Mouse (Mus musculus) spleen, adult 18-20 months (tissue): Measurements from ENCODE around the gene Rcl1.

ENCODE experiments used
- DNase-seq, 2 experiments: peaks; one replicate each; pipeline ENCODE4 v3.0.0; 2022; ENCODE audit warnings: mixed read lengths in 2 of 2

The Rcl1 gene

GRCm38 (mm10) chr19:29113746-29114649, 12.8 kb downstream of the Rcl1 start:
- no peak for DNase-seq

GRCm38 (mm10) chr19:29116796-29117195, 15.6 kb downstream of the Rcl1 start:
- DNase-seq = no peak

GRCm38 (mm10) chr19:29118196-29118595, 17.0 kb downstream of the Rcl1 start:
- no peak for DNase-seq

DNA sequence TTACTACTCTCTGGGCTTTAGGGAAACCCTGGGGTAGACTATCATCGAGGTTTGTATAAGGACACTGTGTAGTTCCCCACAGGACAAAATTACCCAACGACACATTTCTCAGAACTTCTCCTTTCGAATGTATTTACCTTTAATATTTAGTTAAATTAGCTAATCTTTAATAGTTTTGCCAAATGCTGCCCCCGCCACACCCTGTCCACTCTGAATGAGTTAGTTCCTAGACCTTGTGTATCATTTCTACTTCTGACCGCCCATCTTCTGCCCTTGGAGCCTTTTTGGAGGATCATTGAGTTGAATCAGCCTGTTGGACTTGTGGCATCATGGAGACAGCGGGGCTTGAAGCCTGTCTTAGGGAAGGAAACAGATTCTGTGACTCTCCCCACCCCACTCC, 19.1 kb downstream of the Rcl1 start:
- no peak for DNase-seq

- no peak for DNase-seq
Observed at GRCm38 (mm10) chr19:29121394-29121793, 20.2 kb downstream of the Rcl1 start.

GRCm38 (mm10) chr19:29124886-29125585, 23.9 kb downstream of the Rcl1 start:
- no peak for DNase-seq

GRCm38 (mm10) chr19:29126347-29127015, 25.3 kb downstream of the Rcl1 start:
- no peak for DNase-seq

GRCm38 (mm10) chr19:29127331-29127730, 26.2 kb downstream of the Rcl1 start:
- DNase-seq = no peak

GRCm38 (mm10) chr19:29128217-29128616, 27.0 kb downstream of the Rcl1 start:
- DNase-seq = no peak

DNA sequence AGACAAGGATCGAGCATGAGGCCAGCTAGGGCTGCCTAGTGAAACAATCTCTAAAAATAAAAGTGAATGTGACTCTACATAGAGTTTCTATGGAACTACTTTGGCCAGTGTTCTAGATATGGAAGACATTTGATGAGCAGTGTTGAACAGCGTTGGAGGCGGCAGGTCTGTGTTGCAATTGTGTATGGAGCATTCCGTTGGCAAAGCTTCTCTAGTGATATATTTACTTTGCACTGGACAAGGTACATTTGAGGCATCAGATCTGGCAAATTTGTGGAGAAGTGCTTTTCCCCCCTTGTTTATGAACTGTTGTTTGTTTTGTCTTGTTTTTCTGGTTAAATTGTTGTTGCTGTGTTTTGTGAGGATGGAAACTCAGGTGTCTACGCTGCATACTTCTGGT, 28.4 kb downstream of the Rcl1 start:
- DNase-seq = no peak

DNA sequence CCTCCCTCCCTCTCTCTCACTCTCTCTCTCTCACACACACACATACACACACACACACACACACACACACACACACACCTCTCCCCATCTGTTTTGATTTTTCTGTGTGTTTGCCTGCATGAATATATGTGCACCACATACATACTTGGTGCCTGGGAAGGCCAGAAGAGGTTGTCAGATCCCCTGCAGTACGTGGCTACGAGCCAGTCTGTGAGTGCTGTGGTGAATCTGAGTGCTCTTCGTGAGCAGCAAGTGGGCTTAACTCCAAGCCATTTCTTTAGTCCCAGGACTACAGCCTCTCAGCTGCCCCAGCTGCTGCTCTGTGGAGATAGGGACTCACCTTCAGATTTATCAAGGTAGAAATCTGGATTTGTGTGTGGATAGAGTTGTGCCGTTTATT, 30.0 kb downstream of the Rcl1 start:
- no peak for DNase-seq

DNA sequence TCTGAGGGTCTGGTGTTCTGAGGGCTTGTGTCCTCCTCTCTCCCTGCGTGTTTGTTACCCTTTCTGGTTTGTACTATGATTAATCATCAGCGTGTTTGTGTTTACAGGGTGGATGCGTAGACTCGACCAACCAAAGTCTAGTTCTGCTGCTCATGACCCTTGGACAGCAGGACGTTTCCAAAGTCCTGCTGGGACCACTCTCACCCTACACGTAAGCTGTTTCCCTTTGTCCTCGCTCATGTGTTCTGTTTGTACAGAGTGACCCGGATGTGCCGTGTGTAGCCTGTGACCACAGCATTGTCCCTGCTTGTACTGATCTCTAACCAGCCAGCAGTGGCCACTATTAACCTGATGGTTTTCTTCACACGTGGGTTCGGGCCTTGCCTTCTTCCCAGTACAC, 33.1 kb downstream of the Rcl1 start:
- no peak for DNase-seq

DNA sequence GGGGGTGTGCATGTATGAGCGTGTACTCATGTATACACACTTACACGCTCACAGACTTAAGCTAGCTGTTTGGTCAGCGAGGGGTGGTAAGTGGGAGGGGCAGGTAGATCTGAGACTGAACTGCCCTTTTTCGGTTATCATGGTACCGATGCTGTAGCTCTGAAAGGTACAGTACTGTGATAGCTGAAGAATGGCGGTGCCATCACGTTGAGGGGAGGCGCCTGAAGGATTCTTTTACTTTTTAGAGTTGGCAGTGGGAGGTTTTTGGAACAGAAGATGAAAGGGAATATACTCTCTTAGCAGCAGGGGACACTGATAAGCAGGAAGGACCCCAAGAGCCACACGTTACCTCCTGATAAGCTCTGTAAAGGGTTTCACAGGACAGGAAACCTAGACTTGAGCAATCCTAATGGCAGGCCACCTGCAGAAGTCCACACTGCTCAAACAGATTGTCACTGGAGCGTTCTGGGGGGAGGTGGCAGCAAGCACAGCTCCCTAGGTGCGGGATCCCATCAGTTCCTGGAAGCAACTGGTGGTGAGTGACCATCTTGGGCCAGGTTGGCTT, 34.1 kb downstream of the Rcl1 start:
- no peak for DNase-seq

DNA sequence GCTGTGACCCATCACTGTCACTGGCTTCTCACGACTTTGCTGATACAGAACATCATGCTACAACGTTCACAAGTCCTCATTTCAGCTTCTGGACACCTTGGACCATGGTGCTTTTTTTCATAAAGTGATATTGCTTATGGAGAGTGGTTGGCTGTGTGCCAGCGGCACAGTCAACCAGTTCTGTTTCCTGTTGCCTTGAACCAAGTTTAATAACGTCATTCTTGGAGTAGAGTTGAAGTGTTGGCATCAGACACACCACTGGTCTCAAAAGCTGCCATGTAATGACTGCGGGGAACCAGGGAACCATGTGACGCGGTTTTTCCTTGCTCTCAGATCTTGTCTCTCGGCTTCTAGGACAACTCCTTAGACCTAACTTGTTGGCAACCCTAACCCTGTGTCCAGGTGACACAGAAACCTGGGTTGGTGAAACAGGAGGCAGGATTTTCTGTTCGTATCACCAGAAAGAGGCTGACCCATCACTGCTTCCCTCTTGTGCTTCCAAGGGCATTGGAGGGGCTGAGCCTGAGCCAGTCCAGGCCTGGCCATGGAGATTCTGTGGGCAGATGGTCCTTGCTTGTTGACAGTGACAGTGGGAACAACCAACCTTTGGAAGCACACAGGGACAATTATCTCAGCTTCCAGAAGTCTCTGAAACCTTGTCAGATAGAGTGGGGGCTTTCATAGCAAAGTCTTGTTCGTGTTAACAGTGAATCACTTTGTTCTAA, 37.5 kb downstream of the Rcl1 start:
- DNase-seq = no peak

DNA sequence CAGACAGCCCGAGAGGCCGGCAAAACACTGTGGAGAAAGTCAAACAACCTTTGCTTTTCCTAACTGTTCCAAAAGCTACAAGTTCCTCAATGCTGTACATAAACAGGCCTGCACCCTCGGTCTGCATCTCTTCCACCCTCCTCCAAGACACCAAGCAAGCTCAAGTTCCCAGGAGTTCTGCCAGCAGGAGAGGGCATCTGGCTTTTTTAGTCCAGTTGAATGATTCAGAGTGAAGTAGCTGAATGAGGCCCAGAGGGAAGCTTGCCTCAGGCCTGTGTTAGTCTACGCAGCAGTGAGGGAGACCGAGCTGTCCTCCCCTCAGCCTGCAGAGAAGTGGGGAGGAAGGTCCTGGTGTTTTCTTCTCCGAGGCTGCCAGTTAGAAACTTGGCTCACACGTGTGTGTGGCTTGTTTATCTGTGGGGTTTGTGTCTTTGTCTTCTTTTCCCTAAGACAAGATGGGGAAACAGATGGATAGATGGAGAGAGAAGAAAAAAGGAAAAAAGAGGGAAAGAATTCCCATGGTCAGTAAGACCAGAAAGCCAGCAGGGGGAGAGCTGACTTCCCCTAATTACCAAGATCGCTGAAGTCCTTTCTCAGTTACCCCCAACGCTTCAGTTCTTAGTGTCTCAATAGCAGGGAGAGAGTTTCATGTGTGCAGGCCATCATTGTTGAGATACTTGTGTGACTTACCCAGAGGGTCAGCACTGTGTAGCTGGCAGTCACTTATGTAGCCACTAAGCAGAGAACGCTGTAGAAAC, 38.7 kb downstream of the Rcl1 start:
- no peak for DNase-seq

DNA sequence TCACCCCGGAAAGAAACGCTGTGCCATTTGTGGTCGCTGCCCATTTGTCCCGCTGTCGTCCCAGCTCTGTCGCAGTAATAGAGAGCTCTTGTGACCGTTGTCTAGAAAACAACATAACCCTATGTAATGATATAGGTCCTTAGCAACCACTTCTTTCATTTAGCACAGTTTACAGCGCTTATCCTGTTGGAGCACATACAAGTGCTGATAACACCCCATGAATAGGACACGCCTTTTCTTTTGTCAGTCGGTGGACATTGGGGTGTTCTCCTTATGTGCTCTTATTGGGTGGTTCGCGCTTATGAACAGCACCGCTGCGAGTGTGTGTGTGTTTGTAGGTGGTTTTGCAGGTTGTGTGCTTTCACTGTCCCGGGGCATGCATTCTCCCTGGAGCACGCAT, 39.8 kb downstream of the Rcl1 start:
- DNase-seq = no peak

- DNase-seq = no peak
Observed at GRCm38 (mm10) chr19:29142307-29142706, 41.1 kb downstream of the Rcl1 start.

- no peak for DNase-seq
Observed at GRCm38 (mm10) chr19:29145421-29145820, 44.2 kb downstream of the Rcl1 start.

- DNase-seq = no peak
Observed at GRCm38 (mm10) chr19:29146820-29147219, 45.6 kb downstream of the Rcl1 start.

DNA sequence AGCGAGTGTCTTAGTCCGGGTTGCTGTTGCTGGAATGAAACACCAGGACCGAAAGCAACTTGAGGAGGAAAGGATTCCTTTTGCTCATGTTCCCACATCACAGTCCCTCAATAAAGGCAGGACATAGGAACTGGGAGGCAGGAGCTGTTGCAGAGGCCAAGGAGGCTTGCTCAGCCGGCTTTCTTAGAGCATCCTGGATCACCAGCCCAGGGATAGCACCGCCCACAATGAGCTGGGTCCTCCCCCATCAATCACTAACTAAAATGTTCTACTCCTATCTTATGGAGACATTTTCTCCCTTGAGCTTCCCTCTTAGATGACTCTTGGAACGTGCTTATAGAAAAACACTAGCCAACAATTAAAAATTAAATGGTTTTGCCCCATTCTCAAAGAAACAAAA, 48.4 kb downstream of the Rcl1 start:
- no peak for DNase-seq

DNA sequence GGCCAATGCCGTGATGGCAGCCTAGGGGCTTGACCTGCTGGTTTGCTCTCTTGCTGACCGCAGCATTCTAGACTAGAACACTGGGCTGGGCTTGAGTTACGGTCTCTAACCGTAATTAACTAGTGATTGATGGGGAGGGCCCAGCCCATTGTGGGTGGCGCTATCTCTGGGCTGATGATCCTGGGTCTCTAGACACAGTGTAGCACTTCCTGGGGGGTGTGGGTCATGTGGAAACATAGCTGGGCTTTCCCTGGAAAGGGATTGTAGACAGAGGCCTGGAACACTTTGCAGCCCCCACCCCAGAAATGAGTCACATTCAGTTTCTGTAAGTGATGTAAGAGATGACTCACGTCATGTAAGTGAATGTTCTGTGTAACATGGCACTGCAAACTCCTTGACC, 48.9 kb downstream of the Rcl1 start:
- DNase-seq = no peak

- DNase-seq = no peak
Observed at GRCm38 (mm10) chr19:29151443-29151842, 50.3 kb downstream of the Rcl1 start.
